Mouse (Mus musculus) liver, embryonic 13.5 days (tissue): ENCODE measurements at regions not wholly inside any gene's neighbourhood (a gene's known extent, or its start where the extent isn't known, plus 50 kb on each side); places are given as distances from the start of the nearest gene placed in this dataset.

Source experiments
- ATAC-seq: fragments of 200-750 bp; cut with Nextera tagmentation; 2 replicates; pipeline ENCODE4 v1.8.0; 2017; ENCODE audit warnings: low read depth, mild to moderate bottlenecking, moderate number of reproducible peaks, moderate library complexity
- DNase-seq: peaks from one replicate; pipeline ENCODE4 v3.0.0; 2022
- H3K27ac ChIP-seq: fragments of 300-500 bp; sonication (generic); 2 replicates; pipeline ENCODE4 v1.5.1; 2015; ENCODE audit warnings: moderate library complexity, mild to moderate bottlenecking, inconsistent platforms
- H3K27me3 ChIP-seq: fragments of 300-500 bp; sonication (generic); 2 replicates; pipeline ENCODE4 v1.6.1; 2015; ENCODE audit warnings: mild to moderate bottlenecking, inconsistent platforms
- H3K36me3 ChIP-seq: fragments of 300-500 bp; sonication (generic); 2 replicates; pipeline ENCODE4 v1.6.1; 2015; ENCODE audit warnings: mild to moderate bottlenecking, inconsistent platforms
- H3K4me1 ChIP-seq: fragments of 300-500 bp; sonication (generic); replicated peaks from 2 replicates; pipeline ENCODE4 v1.6.1; 2015; ENCODE audit warnings: inconsistent platforms
- H3K4me2 ChIP-seq: fragments of 300-500 bp; sonication (generic); 2 replicates; pipeline ENCODE4 v1.6.1; 2015; ENCODE audit warnings: inconsistent platforms, mild to moderate bottlenecking, moderate library complexity
- H3K4me3 ChIP-seq: fragments of 300-500 bp; sonication (generic); replicated peaks from 2 replicates; pipeline ENCODE4 v1.5.1; 2015; ENCODE audit warnings: mild to moderate bottlenecking, inconsistent platforms
- H3K9ac ChIP-seq: fragments of 300-500 bp; sonication (generic); 2 replicates; pipeline ENCODE4 v1.6.1; 2015; ENCODE audit warnings: mild to moderate bottlenecking, inconsistent platforms
- H3K9me3 ChIP-seq: fragments of 300-500 bp; sonication (generic); replicated peaks from 2 replicates; pipeline ENCODE4 v1.6.1; 2016; ENCODE audit warnings: inconsistent platforms
- WGBS: fragments of 180-500 bp; shearing (Covaris S2); methylation state at CpG from one replicate; pipeline ENCODE4 v1.1.7; 2015; ENCODE audit not compliant: insufficient replicate concordance; 5-methylcytosine and 5-hydroxymethylcytosine counted together

DNA sequence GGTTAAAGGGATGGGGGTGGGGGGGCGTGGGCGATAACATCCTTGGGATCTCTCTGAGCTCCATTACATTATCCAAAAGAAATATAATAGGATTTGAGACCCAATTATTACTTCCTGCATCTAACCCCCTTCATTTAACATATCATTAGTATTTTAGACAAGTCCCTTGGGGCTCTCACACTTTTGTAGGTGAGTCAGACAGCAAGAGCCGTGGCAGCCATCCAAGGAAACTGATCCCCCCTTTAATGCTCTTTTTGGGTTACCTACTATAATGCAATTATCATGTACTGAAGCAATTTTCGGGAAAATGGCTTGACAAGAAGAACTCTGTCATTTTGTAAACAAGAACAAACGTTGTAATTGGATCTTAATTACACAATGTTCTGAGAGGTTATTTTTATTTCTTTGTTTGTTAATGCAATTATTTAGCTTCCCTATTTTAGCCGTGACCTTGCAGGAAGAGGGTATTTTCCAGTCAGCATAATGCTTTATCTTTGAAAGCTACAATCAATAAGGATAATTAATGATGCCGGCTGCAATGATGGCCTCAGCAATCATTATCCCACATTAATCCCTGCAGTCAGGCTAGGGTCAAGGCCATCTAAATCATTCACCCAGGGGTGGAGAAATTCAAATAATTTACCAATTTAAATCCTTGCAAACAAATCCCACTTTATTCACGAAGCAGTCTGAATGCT, 297.5 kb upstream of the Rsrc1 start:
- ATAC-seq (no peak), DNase-seq (no peak)
- H3K27ac ChIP-seq = no peak overlapping the region
- 54% methylated on average over 8 of the region's 8 CpGs for whole genome bisulfite sequencing
- H3K4me1 ChIP-seq = no peaks in the 10 kb centered on the region
- H3K27me3 ChIP-seq = no peaks in the 10 kb centered on the region
- no peaks in the 10 kb centered on the region for H3K9me3 ChIP-seq
- H3K4me3 ChIP-seq = no peak overlapping the region
- no peak overlapping the region for H3K4me2 ChIP-seq
- H3K36me3 ChIP-seq = no peaks in the 10 kb centered on the region
- no peak overlapping the region for H3K9ac ChIP-seq

- no peaks in the 10 kb centered on the region for H3K36me3 ChIP-seq
- H3K9ac ChIP-seq = no peak overlapping the region
- H3K4me1 ChIP-seq = no peaks in the 10 kb centered on the region
- no peak for DNase-seq
- H3K4me3 ChIP-seq = no peak overlapping the region
- no peak overlapping the region for H3K27ac ChIP-seq
- no peaks in the 10 kb centered on the region for H3K27me3 ChIP-seq
- H3K9me3 ChIP-seq = no peaks in the 10 kb centered on the region
- 68% methylated on average over 5 of the region's 5 CpGs for WGBS
- no peak for ATAC-seq
- no peak overlapping the region for H3K4me2 ChIP-seq
These were observed 296.8 kb upstream of the Rsrc1 start for GRCm38 (mm10) chr3:66684287-66684903.

DNA sequence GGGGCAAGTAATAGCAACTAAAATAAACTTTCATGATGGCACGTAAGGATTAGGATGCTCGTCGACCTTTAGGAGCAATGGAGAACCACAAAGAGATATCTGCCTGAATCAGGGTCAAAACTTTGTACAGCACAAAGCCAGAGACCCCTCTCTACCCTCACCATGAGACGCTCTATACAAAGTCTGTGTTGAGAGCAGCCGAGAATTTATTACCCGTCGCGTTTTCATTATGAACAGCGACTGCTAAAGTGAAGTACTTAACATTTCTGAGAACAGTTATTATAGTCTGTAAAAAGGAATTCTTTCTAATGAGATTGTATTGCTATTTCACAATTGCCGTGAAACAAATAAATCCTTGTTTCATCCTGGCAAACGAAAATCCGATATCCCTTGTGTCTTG, 296.1 kb upstream of the Rsrc1 start:
- H3K36me3 ChIP-seq = no peaks in the 10 kb centered on the region
- no peak overlapping the region for H3K9ac ChIP-seq
- ATAC-seq (no peak), DNase-seq (no peak)
- H3K4me2 ChIP-seq = no peak overlapping the region
- no peak overlapping the region for H3K4me3 ChIP-seq
- H3K27me3 ChIP-seq = no peaks in the 10 kb centered on the region
- no peak overlapping the region for H3K27ac ChIP-seq
- no peaks in the 10 kb centered on the region for H3K9me3 ChIP-seq
- no peaks in the 10 kb centered on the region for H3K4me1 ChIP-seq
- WGBS = 85% methylated on average over 12 of the region's 12 CpGs

- no peak overlapping the region for H3K9ac ChIP-seq
- H3K36me3 ChIP-seq = no peaks in the 10 kb centered on the region
- no peak overlapping the region for H3K27ac ChIP-seq
- ATAC-seq (no peak), DNase-seq (no peak)
- H3K9me3 ChIP-seq = no peaks in the 10 kb centered on the region
- 50% methylated on average over 1 of the region's 1 CpGs for WGBS
- H3K4me3 ChIP-seq = no peak overlapping the region
- no peak overlapping the region for H3K4me2 ChIP-seq
- H3K4me1 ChIP-seq = no peaks in the 10 kb centered on the region
- no peaks in the 10 kb centered on the region for H3K27me3 ChIP-seq
These were observed 294.1 kb upstream of the Rsrc1 start for GRCm38 (mm10) chr3:66687126-66687525.

GRCm38 (mm10) chr3:66690906-66691522, 290.2 kb upstream of the Rsrc1 start:
- Histone ChIP-seq H3K9ac (no peak overlapping the region), H3K9me3 (no peaks in the 10 kb centered on the region), H3K4me2 (no peak overlapping the region), H3K36me3 (no peaks in the 10 kb centered on the region), H3K27me3 (no peaks in the 10 kb centered on the region), H3K27ac (no peak overlapping the region), H3K4me3 (no peak overlapping the region), H3K4me1 (no peaks in the 10 kb centered on the region)
- DNase-seq = no peak
- no peak for ATAC-seq
- 53% methylated on average over 10 of the region's 10 CpGs for WGBS

DNA sequence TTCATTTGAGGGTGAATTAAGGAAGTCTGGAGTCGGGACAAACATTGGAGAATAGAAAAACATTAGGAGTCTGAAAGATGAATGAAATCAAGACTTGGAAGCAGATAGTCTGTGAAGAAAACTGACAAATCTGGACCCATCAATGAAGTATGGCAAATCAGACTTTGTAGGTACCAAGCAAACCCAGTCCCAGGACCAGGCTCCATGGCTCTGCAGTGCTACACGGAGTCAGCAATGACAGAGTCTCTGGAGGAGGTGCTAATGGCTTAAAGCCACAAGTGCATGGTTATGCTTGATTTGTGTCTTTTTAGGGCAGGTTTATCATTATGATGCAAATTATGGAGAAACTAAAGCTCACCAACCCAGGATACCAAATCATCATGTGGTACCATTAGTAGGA, 286.1 kb upstream of the Rsrc1 start:
- Histone ChIP-seq H3K4me2 (no peak overlapping the region), H3K4me1 (no peaks in the 10 kb centered on the region), H3K9ac (no peak overlapping the region), H3K4me3 (no peak overlapping the region), H3K9me3 (no peaks in the 10 kb centered on the region), H3K36me3 (no peaks in the 10 kb centered on the region), H3K27me3 (no peaks in the 10 kb centered on the region), H3K27ac (no peak overlapping the region)
- ATAC-seq (no peak), DNase-seq (no peak)
- WGBS = 69% methylated on average over 2 of the region's 2 CpGs

DNA sequence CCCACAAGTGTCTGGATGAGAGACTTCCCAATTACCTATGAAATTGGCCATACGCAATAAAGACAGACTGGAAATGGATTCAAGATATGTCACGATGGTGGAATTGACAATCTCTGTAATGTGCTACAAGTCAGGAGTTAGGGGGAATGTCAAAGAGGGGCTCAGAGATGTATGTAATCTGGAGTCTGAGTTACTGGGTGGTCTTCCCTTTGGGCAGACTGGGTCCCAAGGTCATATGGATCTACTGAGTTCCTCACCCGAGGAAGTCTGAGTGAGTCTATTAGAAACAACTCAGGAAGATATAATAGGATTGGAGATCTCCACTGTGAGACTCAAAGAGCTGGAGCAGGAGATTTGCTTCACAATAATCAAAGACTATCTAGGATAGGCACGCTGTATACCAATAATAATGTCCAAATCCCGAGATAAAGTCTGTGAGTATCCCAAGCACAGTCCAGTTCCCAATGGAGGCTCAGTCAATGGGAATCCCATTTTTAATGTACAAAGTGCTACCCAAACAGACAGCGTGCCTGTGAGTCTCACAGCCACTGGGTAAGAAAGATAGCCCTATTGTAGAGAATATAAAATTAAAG, 285.4 kb upstream of the Rsrc1 start:
- no peaks in the 10 kb centered on the region for H3K9me3 ChIP-seq
- no peak for DNase-seq
- no peak overlapping the region for H3K4me2 ChIP-seq
- no peaks in the 10 kb centered on the region for H3K27me3 ChIP-seq
- H3K4me3 ChIP-seq = no peak overlapping the region
- H3K36me3 ChIP-seq = no peaks in the 10 kb centered on the region
- no peak overlapping the region for H3K27ac ChIP-seq
- 69% methylated on average over 6 of the region's 6 CpGs for WGBS
- no peak overlapping the region for H3K9ac ChIP-seq
- no peak for ATAC-seq
- H3K4me1 ChIP-seq = no peaks in the 10 kb centered on the region

DNA sequence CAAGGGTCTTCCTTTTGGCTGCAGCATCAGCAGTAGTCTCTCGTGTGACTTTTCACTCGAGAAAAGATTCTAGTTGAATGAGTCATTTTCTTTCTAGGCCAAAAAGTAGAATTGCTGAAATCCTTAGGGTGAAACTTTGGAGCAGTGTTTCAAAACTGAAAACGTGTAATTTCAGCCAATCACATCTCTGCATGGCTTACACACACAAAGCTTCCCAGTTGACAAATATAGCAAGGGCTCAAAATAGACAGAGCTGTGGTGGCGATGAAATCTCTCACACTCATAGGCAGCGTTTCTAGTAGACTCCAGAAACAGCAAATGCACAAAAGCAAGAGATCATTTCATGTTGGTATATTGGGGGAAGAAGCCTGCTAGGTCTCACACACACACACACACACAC, 283.1 kb upstream of the Rsrc1 start:
- H3K36me3 ChIP-seq = no peaks in the 10 kb centered on the region
- no peaks in the 10 kb centered on the region for H3K4me1 ChIP-seq
- no peak for DNase-seq
- H3K4me3 ChIP-seq = no peak overlapping the region
- no peaks in the 10 kb centered on the region for H3K27me3 ChIP-seq
- no peak overlapping the region for H3K27ac ChIP-seq
- H3K4me2 ChIP-seq = no peak overlapping the region
- no peaks in the 10 kb centered on the region for H3K9me3 ChIP-seq
- no peak overlapping the region for H3K9ac ChIP-seq
- no peak for ATAC-seq
- WGBS = 45% methylated on average over 5 of the region's 5 CpGs

DNA sequence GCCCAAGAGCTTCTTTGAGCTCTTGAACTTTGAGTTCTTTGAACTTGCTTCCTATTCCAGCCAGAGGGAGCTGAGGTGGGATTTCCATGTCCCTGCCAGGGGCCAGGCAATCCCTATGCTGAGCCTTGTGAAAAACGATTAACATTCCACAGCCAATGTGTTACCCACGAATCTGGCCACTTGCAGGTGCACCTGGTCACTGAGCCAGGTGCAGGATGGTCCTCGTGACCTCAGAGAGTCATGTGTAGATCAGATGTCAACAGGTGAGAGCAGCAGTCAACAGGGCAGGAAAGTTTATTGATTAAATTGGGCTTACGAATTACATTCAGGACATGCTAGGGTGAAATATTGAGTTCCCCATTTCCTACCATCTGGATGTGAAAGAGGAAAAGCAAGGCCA, 275.4 kb upstream of the Rsrc1 start:
- H3K9ac ChIP-seq = no peak overlapping the region
- H3K4me3 ChIP-seq = no peak overlapping the region
- H3K36me3 ChIP-seq = no peaks in the 10 kb centered on the region
- H3K27me3 ChIP-seq = no peaks in the 10 kb centered on the region
- ATAC-seq (no peak), DNase-seq (no peak)
- H3K27ac ChIP-seq = no peak overlapping the region
- no peaks in the 10 kb centered on the region for H3K9me3 ChIP-seq
- no peak overlapping the region for H3K4me2 ChIP-seq
- 50% methylated on average over 4 of the region's 4 CpGs for WGBS
- H3K4me1 ChIP-seq = no peaks in the 10 kb centered on the region

DNA sequence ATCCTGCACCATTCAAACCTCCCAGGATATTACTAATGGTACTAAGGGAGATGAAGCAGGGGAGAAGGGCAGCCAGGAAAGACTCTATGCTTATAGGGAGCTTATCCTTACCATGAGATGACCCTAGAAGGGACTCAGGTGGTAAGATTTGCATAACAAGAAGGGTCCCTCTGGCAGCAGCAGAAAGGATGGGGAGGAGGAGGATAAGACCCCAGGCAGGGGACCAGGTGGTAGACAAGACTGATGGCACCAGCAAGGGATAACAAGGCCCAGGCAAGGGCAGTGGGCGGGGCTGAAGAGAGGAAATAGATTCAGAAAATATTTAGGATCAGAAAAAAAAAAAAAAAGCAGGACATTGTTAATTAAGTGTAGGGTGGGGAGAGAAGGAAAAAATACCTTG, 245.7 kb upstream of the Rsrc1 start:
- no peak for DNase-seq
- Histone ChIP-seq H3K9ac (no peak overlapping the region), H3K9me3 (no peaks in the 10 kb centered on the region), H3K27me3 (no peaks in the 10 kb centered on the region), H3K4me1 (no peaks in the 10 kb centered on the region), H3K4me2 (no peak overlapping the region), H3K36me3 (no peaks in the 10 kb centered on the region), H3K27ac (no peak overlapping the region), H3K4me3 (no peak overlapping the region)
- 46% methylated on average over 1 of the region's 1 CpGs for WGBS
- no peak for ATAC-seq

- no peak for DNase-seq
- H3K4me3 ChIP-seq = no peak overlapping the region
These were observed 242.8 kb upstream of the Rsrc1 start for GRCm38 (mm10) chr3:66738201-66739062.

More at GRCm38 (mm10) chr3:66738201-66739062, 242.8 kb upstream of the Rsrc1 start:
- Histone ChIP-seq H3K4me1 (no peaks in the 10 kb centered on the region), H3K9ac (no peak overlapping the region), H3K27ac (no peak overlapping the region), H3K27me3 (no peaks in the 10 kb centered on the region), H3K9me3 (no peaks in the 10 kb centered on the region), H3K4me2 (no peak overlapping the region), H3K36me3 (no peaks in the 10 kb centered on the region)
- WGBS = 70% methylated on average over 12 of the region's 12 CpGs
- no peak for ATAC-seq
